Mouse (Mus musculus) ES-E14 (cell line): ENCODE results near the gene Akap7.

Source experiments
- HCFC1 ChIP-seq: IDR thresholded peaks from 2 replicates; pipeline ENCODE4 v1.6.1; 2012; ENCODE audit warnings: low read length, inconsistent platforms, borderline replicate concordance; ENCODE audit not compliant: insufficient read depth
- MAFK ChIP-seq: IDR thresholded peaks from 2 replicates; pipeline ENCODE4 v1.6.1; 2014; ENCODE audit warnings: mild to moderate bottlenecking, low read depth, low read length, inconsistent platforms; ENCODE audit not compliant: insufficient read depth
- ZNF384 ChIP-seq: IDR thresholded peaks from 2 replicates; pipeline ENCODE4 v1.6.1; 2012; ENCODE audit warnings: low read depth, low read length, inconsistent platforms

DNA sequence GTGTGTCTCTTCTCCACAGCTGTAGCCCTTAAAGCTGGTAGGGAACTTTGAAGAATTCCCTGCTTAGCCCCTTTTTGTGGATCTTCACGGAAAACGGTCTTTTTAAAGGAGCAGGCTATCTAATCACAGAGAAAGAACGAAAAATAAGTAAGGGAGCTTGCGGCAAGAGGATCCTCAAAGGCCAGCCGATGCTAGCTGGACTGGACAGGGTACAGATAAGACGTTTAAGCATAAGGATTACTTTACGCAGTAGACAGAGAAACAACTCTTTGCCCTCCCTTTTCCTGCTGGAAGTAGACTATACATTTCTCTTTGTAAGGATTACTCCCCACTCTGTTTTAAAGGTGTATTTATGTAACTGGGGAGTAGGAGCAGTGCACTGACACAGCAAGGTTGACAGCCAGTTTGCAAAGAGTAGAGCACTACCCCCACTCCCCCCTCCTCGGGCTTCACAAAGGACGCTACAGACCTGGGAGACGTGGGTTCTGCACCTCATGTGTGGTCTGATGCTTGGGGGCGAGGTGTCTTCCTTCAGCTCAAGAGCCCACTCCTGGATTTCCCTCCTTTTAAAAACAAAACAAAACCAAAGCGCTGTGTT is 9.9 kb downstream of the Akap7 start:
- TF ChIP-seq ZNF384 (no peak), MAFK (no peak), HCFC1 (no peak)
